ENCODE assay signal across 7 mouse cellular contexts in the genomic region with DNA sequence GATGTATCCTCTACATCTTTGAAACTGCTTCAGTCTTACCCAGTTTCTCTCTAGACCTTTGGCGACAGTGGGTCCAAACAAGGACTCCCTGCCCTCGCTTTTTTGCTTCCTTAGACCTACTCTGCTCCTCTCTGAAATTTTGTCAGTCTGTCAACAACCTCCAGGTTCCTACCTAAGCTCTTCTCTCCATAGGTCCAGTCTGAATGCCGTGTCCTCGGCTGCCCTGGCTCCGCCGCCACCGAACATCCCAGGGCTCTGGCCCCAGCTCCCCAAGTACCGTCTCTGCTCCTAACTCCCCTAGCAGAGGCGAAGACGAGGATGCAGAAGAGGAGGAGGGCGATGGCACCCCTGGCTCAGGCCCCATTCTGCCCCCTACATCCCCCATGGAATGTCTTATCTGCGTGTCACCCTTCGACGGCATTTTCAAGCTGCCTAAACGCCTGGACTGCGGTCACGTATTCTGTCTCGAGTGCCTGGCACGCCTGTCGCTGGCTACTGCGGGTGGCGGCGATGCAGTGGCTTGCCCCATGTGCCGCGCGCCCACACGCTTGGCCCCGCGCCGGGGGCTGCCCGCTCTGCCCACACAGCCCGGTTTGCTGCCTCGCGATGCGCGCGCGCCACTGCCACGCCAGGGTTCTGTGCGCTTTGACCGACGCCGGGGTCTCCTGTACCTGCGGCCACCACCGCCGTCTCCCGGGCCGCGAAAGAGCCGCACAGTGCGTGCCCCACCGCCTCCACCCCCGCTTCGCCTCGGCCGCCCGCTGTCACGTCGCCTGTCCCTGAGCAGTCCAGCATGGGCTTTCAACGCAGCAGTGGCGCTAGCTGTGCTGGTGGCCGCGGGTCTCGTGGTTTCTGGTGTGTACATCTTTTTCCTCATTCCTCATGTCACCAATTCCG. TPM values are rescaled to one million over a fixed set of nuclear protein-coding genes. Genes with fewer than 3 reads are reported as not detected.
A peak's percentile ranks its signal among the peaks of the same experiment; 100 is the strongest.
DNase-seq lines count a peak whose midpoint lies in the region; ATAC-seq and TF ChIP-seq lines count a peak whose summit lies in the region.

No protein-coding gene starts in this region.

- TF ChIP-seq CTCF in testis, adult 2 months (IDR thresholded peaks at IDR 0.05; ENCODE audit: control insufficient read depth, insufficient read depth, insufficient replicate concordance, low read depth, low read length), result no peak

- H3K4me1 ChIP-seq in testis, adult 2 months (ENCODE audit: control insufficient read depth, insufficient read depth, low read length), result peaks cover 15% of the 10 kb centered on the region

- no peak overlapping the region for H3K27ac ChIP-seq in testis, adult 2 months (ENCODE audit: control insufficient read depth, insufficient read depth, low read depth, low read length)

- peak; percentile 62 for ATAC-seq in granulocyte monocyte progenitor cell, adult 5-6 weeks (replicated peaks; ENCODE audit: poor library complexity, severe bottlenecking)

- no peaks in the 10 kb centered on the region; the same call in 1 of the 2 replicates for H3K36me3 ChIP-seq in testis, adult 2 months (ENCODE audit: control insufficient read depth, insufficient read depth, low read length)

- intact Hi-C loops in left cerebral cortex, postnatal 4 days (cut with DNase I), result no loop called here

- H3K4me3 ChIP-seq in testis, adult 2 months (ENCODE audit: control insufficient read depth, low read depth, low read length), result peak overlapping the region; percentile 33

- no peak for TF ChIP-seq POLR2A in testis, adult 2 months (IDR thresholded peaks at IDR 0.05; ENCODE audit: control insufficient read depth, low read depth, low read length)

- DNase-seq in urinary bladder, adult 2 months (ENCODE audit: low spot score), result peak; percentile 35
- DNase-seq in urinary bladder, postnatal 10 days (ENCODE audit: low spot score), result no peak
- peak; percentile 81 for DNase-seq in cerebellum, adult 9-11 months
- DNase-seq in left cerebral cortex, postnatal 4 days, result peak; percentile 70
- DNase-seq in mesoderm, embryonic 11.5 days (ENCODE audit: low read depth, low spot score), result peak; percentile 26

- H3K27me3 ChIP-seq in testis, adult 2 months (ENCODE audit: control insufficient read depth, insufficient read depth, low read length), result no peaks in the 10 kb centered on the region

RNA-seq across cellular contexts. Expression of a gene that starts 0.7 kb away (rescaled TPM):
- 2.1 and 2.3 TPM in 2 replicates for polyA plus RNA-seq in urinary bladder, adult 2 months (2012; rRNA removed)
- 0.92 and 0.95 TPM in 2 replicates for total RNA-seq in granulocyte monocyte progenitor cell, adult 5-6 weeks (2014; fragmentation: Nextera tagmentation)
- total RNA-seq in granulocyte monocyte progenitor cell, adult 5-6 weeks (2017), result 0.26 and 0.88 TPM in 2 replicates
- 1 to 10 TPM; 1.2 to 1.6 TPM for total RNA-seq in left cerebral cortex, postnatal 4 days (2021)
- polyA plus RNA-seq in testis, adult 2 months (2012; rRNA removed), result 0.12 and 0.13 TPM in 2 replicates

RNA-seq across cellular contexts. Expression of a gene that starts 5.9 kb away (rescaled TPM):
- 2,520 and 2,810 TPM in 2 replicates for polyA plus RNA-seq in urinary bladder, adult 2 months (2012; rRNA removed)
- total RNA-seq in granulocyte monocyte progenitor cell, adult 5-6 weeks (2014; fragmentation: Nextera tagmentation), result 2,621 and 2,837 TPM in 2 replicates
- total RNA-seq in granulocyte monocyte progenitor cell, adult 5-6 weeks (2017), result 1,142 and 1,421 TPM in 2 replicates
- 100 to 1,000 TPM; 784 to 787 TPM for total RNA-seq in left cerebral cortex, postnatal 4 days (2021)
- 512 and 591 TPM in 2 replicates for polyA plus RNA-seq in testis, adult 2 months (2012; rRNA removed)

RNA-seq across cellular contexts. Expression of a gene that starts 30.3 kb away (rescaled TPM):
- polyA plus RNA-seq in urinary bladder, adult 2 months (2012; rRNA removed), result 11.4 and 12.3 TPM in 2 replicates
- total RNA-seq in granulocyte monocyte progenitor cell, adult 5-6 weeks (2014; fragmentation: Nextera tagmentation), result 26.6 and 32.4 TPM in 2 replicates
- total RNA-seq in granulocyte monocyte progenitor cell, adult 5-6 weeks (2017), result 4.8 and 8.1 TPM in 2 replicates
- 10 to 100 TPM; 13.1 to 13.7 TPM for total RNA-seq in left cerebral cortex, postnatal 4 days (2021)
- 19.0 and 20.7 TPM in 2 replicates for polyA plus RNA-seq in testis, adult 2 months (2012; rRNA removed)

RNA-seq across cellular contexts. Expression of a gene that starts 37.7 kb away (rescaled TPM):
- polyA plus RNA-seq in urinary bladder, adult 2 months (2012; rRNA removed), result 4.6 and 4.7 TPM in 2 replicates
- 5.9 and 8.6 TPM in 2 replicates for total RNA-seq in granulocyte monocyte progenitor cell, adult 5-6 weeks (2014; fragmentation: Nextera tagmentation)
- total RNA-seq in granulocyte monocyte progenitor cell, adult 5-6 weeks (2017), result 7.6 and 7.8 TPM in 2 replicates
- total RNA-seq in left cerebral cortex, postnatal 4 days (2021), result 10 to 100 TPM; 17.5 to 17.8 TPM
- 0.60 and 0.75 TPM in 2 replicates for polyA plus RNA-seq in testis, adult 2 months (2012; rRNA removed)

RNA-seq across cellular contexts. Expression of a gene that starts 47.0 kb away (rescaled TPM):
- polyA plus RNA-seq in urinary bladder, adult 2 months (2012; rRNA removed), result 2.5 TPM in 2 replicates
- total RNA-seq in granulocyte monocyte progenitor cell, adult 5-6 weeks (2014; fragmentation: Nextera tagmentation), result 3.4 and 3.6 TPM in 2 replicates
- total RNA-seq in granulocyte monocyte progenitor cell, adult 5-6 weeks (2017), result 2.5 and 3.1 TPM in 2 replicates
- total RNA-seq in left cerebral cortex, postnatal 4 days (2021), result 10 to 100 TPM in 1 of 2 experiments, 1 to 10 TPM in 1; 9.9 to 10.2 TPM
- 3.4 and 3.5 TPM in 2 replicates for polyA plus RNA-seq in testis, adult 2 months (2012; rRNA removed)
